Mouse (Mus musculus) intestine, postnatal 0 days (tissue): ENCODE data around the gene Ccdc8. TPM values are rescaled to one million over a fixed set of nuclear protein-coding genes. Genes with fewer than 3 reads are reported as not detected.

Source experiments
- ATAC-seq: fragments of 200-750 bp; cut with Nextera tagmentation; 2 replicates; pipeline ENCODE4 v1.8.0; 2017; ENCODE audit warnings: mild to moderate bottlenecking, moderate TSS enrichment, moderate library complexity
- H3K27ac ChIP-seq: fragments of 300-500 bp; sonication (generic); 2 replicates; pipeline ENCODE4 v1.5.1; 2014; ENCODE audit warnings: mild to moderate bottlenecking, low read depth, low read length, moderate library complexity
- H3K27me3 ChIP-seq: fragments of 300-500 bp; sonication (generic); replicated peaks from 2 replicates; pipeline ENCODE4 v1.6.1; 2014; ENCODE audit warnings: low read length, mixed read lengths; ENCODE audit not compliant: control insufficient read depth, insufficient read depth
- H3K36me3 ChIP-seq: fragments of 300-500 bp; sonication (generic); 2 replicates; pipeline ENCODE4 v1.6.1; 2014; ENCODE audit warnings: mild to moderate bottlenecking, moderate library complexity; ENCODE audit not compliant: control insufficient read depth, insufficient read depth
- H3K4me1 ChIP-seq: fragments of 300-500 bp; sonication (generic); replicated peaks from 2 replicates; pipeline ENCODE4 v1.6.1; 2014; ENCODE audit warnings: antibody characterized with exemption, low read length, mixed read lengths; ENCODE audit not compliant: control insufficient read depth, insufficient read depth
- H3K4me2 ChIP-seq: fragments of 300-500 bp; sonication (generic); replicated peaks from 2 replicates; pipeline ENCODE4 v1.6.1; 2014; ENCODE audit warnings: low read depth, mild to moderate bottlenecking, moderate library complexity
- H3K4me3 ChIP-seq: fragments of 300-500 bp; sonication (generic); 2 replicates; pipeline ENCODE4 v1.5.1; 2014; ENCODE audit warnings: low read depth, low read length
- H3K9ac ChIP-seq: fragments of 300-500 bp; sonication (generic); 2 replicates; pipeline ENCODE4 v1.6.1; 2014; ENCODE audit warnings: mild to moderate bottlenecking, low read depth, low read length
- H3K9me3 ChIP-seq: fragments of 300-500 bp; sonication (generic); 2 replicates; pipeline ENCODE4 v1.6.1; 2016; ENCODE audit warnings: mixed run types; ENCODE audit not compliant: control insufficient read depth
- CTCF ChIP-seq: sonication (generic); IDR thresholded peaks from 2 replicates; pipeline ENCODE4 v1.5.1; 2016; ENCODE audit warnings: low read depth, mild to moderate bottlenecking, control low read depth, antibody characterized with exemption, moderate library complexity
- WGBS: fragments of 180-500 bp; shearing (Covaris S2); extraction: QIAGEN DNeasy Blood & Tissue Kit; methylation state at CpG from one replicate; pipeline ENCODE4 v1.1.7; 2014; 5-methylcytosine and 5-hydroxymethylcytosine counted together
- polyA plus RNA-seq: library from polyadenylated mRNA; unstranded; fragments of >200 nt; fragmentation: Nextera tagmentation; extraction: Ambion mirVana; gene quantifications from 2 replicates; pipeline ENCODE4 v1.2.1, GENCODE M21; 2015

Gene Ccdc8
- 3.6 and 4.0 TPM in 2 replicates for polyA plus RNA-seq

- H3K9me3 ChIP-seq = no peaks in the 10 kb centered on the region
- H3K36me3 ChIP-seq = no peaks in the 10 kb centered on the region
- H3K27ac ChIP-seq = peak within 1 kb of the TSS; percentile 64
- no peak for ATAC-seq
- whole genome bisulfite sequencing = 90% methylated on average over 5 of the region's 5 CpGs
- no peak for TF ChIP-seq CTCF
- peak within 1 kb of the TSS; percentile 45 for H3K4me3 ChIP-seq
- H3K4me2 ChIP-seq = peak within 1 kb of the TSS; percentile 68
- no peaks in the 10 kb centered on the region for H3K27me3 ChIP-seq
- 0 out of 2 replicates have a peak, but pooled peaks cover 7% of the 10 kb centered on the region for H3K4me1 ChIP-seq
- H3K9ac ChIP-seq = 0 out of 2 replicates have a peak within 1 kb of the TSS, but pooled peaks have one; percentile 22
Measured at GRCm38 (mm10) chr7:16992451-16992807, at the start of gene Ccdc8. Gene Ccdc8, plus strand, starts transcription at chr7:16992708.

- H3K9me3 ChIP-seq = no peaks in the 10 kb centered on the region
- TF ChIP-seq CTCF = no peak
- peaks cover 36% of the 10 kb centered on the region for H3K27me3 ChIP-seq
- H3K4me3 ChIP-seq = no peak overlapping the region
- ATAC-seq = no peak
- peaks cover 5% of the 10 kb centered on the region; the same call in 1 of the 2 replicates for H3K4me1 ChIP-seq
- H3K4me2 ChIP-seq = no peak overlapping the region
- no peak overlapping the region for H3K27ac ChIP-seq
- no peak overlapping the region for H3K9ac ChIP-seq
- WGBS = 45% methylated on average over 4 of the region's 4 CpGs
- H3K36me3 ChIP-seq = no peaks in the 10 kb centered on the region
Measured at GRCm38 (mm10) chr7:16942861-16943260, 49.6 kb upstream of the Ccdc8 start.

GRCm38 (mm10) chr7:16944061-16944807, 48.3 kb upstream of the Ccdc8 start, which contains the start of gene Pnmal2:
Gene Pnmal2, plus strand, starts transcription at chr7:16944682.
- no peak within 1 kb of the TSS for H3K27ac ChIP-seq
- H3K4me1 ChIP-seq = peaks cover 5% of the 10 kb centered on the region; the same call in 1 of the 2 replicates
- no peaks in the 10 kb centered on the region for H3K9me3 ChIP-seq
- peak within 1 kb of the TSS; percentile 44; the same call in 1 of the 2 replicates for H3K9ac ChIP-seq
- peak within 1 kb of the TSS; percentile 57 for H3K4me3 ChIP-seq
- 19% methylated on average over 36 of the region's 36 CpGs for WGBS
- no peaks in the 10 kb centered on the region for H3K36me3 ChIP-seq
- H3K27me3 ChIP-seq = peaks cover 49% of the 10 kb centered on the region
- ATAC-seq = peak; percentile 28; the same call in 1 of the 2 replicates
- no peak for TF ChIP-seq CTCF
- peak within 1 kb of the TSS; percentile 78 for H3K4me2 ChIP-seq

- no peak for TF ChIP-seq CTCF
- Histone ChIP-seq H3K4me1 (peaks cover 7% of the 10 kb centered on the region; the same call in 1 of the 2 replicates), H3K9me3 (no peaks in the 10 kb centered on the region), H3K4me3 (peak overlapping the region; percentile 57), H3K27me3 (peaks cover 54% of the 10 kb centered on the region), H3K4me2 (peak overlapping the region; percentile 78), H3K9ac (peak overlapping the region; percentile 44; the same call in 1 of the 2 replicates), H3K36me3 (no peaks in the 10 kb centered on the region), H3K27ac (no peak overlapping the region)
- ATAC-seq = no peak; the same call in 1 of the 2 replicates
- 5% methylated on average over 22 of the region's 22 CpGs for WGBS
Measured at GRCm38 (mm10) chr7:16944808-16945315, 47.6 kb upstream of the Ccdc8 start.

GRCm38 (mm10) chr7:16945419-16945818, 47.1 kb upstream of the Ccdc8 start:
- WGBS = 31% methylated on average over 17 of the region's 17 CpGs
- Histone ChIP-seq H3K27ac (no peak overlapping the region), H3K27me3 (peaks cover 54% of the 10 kb centered on the region), H3K4me1 (peaks cover 12% of the 10 kb centered on the region; the same call in 1 of the 2 replicates), H3K4me3 (peak overlapping the region; percentile 57), H3K9me3 (no peaks in the 10 kb centered on the region), H3K4me2 (peak overlapping the region; percentile 78), H3K9ac (peak overlapping the region; percentile 44; the same call in 1 of the 2 replicates), H3K36me3 (no peaks in the 10 kb centered on the region)
- ATAC-seq = no peak
- no peak for TF ChIP-seq CTCF

- Histone ChIP-seq H3K4me1 (peaks cover 13% of the 10 kb centered on the region; the same call in 1 of the 2 replicates), H3K9ac (no peak overlapping the region), H3K4me2 (peak overlapping the region; percentile 78), H3K4me3 (peak overlapping the region; percentile 35), H3K36me3 (no peaks in the 10 kb centered on the region), H3K27ac (no peak overlapping the region), H3K9me3 (no peaks in the 10 kb centered on the region), H3K27me3 (peaks cover 54% of the 10 kb centered on the region)
- TF ChIP-seq CTCF = peak; percentile 40; the same call in 1 of the 2 replicates
- ATAC-seq = no peak
- WGBS = 10% methylated on average over 53 of the region's 53 CpGs
Measured at GRCm38 (mm10) chr7:16946441-16947348, 45.8 kb upstream of the Ccdc8 start.
